Mouse (Mus musculus) E14TG2a.4 (cell line): ENCODE measurements around the gene Mkrn1.

ENCODE experiments used
- CTCF ChIP-seq: conservative IDR thresholded peaks from 2 replicates; pipeline ENCODE4 v1.5.1; 2014; ENCODE audit warnings: low read length
- POU5F1 ChIP-seq: IDR thresholded peaks from 2 replicates; pipeline ENCODE4 v1.6.1; 2014; ENCODE audit warnings: low read length, borderline replicate concordance

DNA sequence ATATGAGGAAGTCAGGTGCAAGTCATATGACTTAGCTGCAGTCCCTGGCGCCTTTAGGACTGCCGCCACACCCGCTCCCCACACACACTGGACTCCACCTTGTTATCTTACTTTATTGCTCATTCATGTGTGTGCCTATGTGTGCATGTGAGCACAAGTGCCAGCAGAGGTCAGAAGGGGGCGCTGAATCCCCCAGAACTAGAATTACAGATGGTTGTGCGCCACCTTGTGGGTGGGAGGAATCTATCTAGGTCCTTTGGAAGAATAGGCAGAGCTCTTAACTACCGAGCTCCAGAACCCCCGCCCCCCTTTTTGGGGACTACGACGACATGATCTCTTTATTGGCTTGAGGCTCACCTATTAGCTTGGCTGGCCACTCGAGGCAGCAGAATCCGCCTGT, 39.8 kb upstream of the Mkrn1 start:
- no peak; the same call in 1 of the 2 replicates for TF ChIP-seq CTCF
- TF ChIP-seq POU5F1 = no peak
